Mouse (Mus musculus) A20 (cell line): ENCODE data around the gene Gpr152.
A peak's percentile ranks its signal among the peaks of the same experiment; 100 is the strongest.

Source experiments
- DNase-seq: peaks from one replicate; pipeline ENCODE4 v3.0.0-alpha.2; 2011; ENCODE audit warnings: low read depth, low spot score

Gene Gpr152

GRCm38 (mm10) chr19:4139446-4139845 is at the start of gene Gpr152:
Gene Gpr152 (plus strand): TSS chr19:4139787.
- DNase-seq = no peak

DNA sequence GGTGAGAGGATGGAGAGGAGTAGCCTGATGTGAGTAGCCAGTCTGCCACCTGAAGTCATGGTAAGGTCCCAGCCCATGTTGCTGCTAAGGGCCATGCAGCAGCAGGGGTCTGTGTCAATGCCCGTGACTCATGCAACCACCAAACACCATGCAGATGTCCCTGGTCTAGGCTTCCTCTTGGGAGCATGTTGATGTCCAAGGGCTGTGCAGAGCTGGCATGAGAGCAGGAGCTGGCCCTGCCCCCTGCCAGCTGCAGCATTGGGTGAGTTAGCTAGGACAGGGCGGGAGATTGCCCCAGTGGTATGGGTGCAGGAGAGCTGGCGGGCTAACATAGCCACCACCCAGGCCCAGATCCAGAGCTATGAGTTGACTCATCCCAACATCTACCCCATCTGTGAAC is 49.1 kb upstream of the Gpr152 start:
- no peak for DNase-seq

GRCm38 (mm10) chr19:4091383-4091782 is 48.2 kb upstream of the Gpr152 start:
- no peak for DNase-seq

GRCm38 (mm10) chr19:4092750-4093149 is 46.8 kb upstream of the Gpr152 start:
- DNase-seq = no peak

- DNase-seq = no peak
Observed at GRCm38 (mm10) chr19:4093772-4094171, 45.8 kb upstream of the Gpr152 start.

DNA sequence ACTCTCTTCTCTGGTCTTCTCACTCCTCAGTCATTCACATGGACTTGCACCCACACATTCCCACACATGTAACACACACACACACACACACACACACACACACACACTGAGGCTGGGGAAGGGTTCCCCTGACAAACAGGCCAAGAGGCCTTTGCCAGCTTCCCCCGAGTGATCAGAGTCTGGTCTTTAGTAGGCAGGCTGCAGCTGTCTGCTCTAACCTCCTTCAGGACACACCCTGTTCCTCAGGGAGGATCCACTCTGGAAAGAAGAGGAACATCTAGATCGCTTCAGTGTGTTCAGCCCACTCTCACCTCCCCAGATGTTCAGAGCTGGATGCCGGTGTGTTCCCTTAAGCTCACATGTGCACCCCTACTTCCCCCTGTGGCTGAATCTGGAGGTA is 45.2 kb upstream of the Gpr152 start:
- no peak for DNase-seq

- DNase-seq = no peak
Observed at GRCm38 (mm10) chr19:4094774-4095303, 44.7 kb upstream of the Gpr152 start.

DNA sequence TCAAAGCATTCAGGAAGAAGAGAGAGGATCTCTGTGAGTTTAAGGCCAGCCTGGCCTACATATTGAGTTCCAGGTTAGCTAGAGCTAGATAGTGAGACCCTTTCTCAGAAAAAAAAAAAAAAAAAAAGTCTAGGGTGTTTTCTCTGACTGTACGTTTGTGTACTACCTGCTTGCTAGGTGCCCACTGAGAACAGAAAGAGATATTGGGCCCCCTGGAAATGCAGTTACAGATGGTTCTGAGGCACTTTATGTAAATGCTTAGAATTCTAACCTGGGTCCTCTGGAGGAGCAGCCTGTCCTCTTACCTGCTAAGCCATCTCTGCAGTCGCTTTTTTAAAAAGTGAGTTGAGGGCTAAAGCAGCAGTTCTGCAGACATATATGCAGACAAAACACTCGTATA is 43.8 kb upstream of the Gpr152 start:
- DNase-seq = no peak

DNA sequence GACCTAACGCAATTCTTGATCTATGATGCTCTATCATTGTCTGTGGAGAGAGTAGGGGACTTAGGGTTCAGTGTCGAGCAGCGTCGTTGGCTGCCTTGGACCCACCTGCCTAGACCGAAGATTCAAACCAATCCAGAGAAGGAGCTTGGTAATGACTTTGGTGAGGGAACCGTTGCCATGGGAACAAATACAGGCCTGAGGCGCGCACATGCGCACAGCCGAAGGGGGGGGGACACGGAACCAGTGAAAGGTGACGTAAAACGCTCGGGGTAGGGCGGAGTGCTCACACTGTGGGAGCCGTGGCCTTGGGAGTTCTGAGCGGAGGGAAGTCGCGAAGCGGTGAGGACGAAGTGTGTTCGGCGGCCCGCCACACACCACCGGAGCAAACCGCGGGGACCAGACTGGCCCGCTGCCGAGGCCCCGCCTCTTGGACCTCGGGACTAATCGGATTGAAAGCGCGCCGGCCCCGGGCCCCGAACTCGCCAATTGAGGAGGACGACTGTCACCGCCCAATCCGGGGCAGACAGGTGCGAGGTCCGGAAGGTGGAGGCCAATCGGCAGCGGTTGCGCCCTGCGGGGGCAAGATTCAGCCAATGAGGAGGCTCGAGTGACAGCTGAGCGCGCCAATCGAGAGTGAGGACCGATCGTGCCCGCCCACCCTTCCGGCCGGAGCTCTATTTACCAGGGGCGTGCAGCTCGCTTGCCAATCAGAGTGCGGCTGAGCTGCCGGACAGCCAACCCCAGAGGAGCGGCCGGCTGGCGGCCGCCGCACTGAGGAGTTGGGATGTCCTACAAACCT is 42.7 kb upstream of the Gpr152 start, which contains the start of gene Cdk2ap2:
Gene Cdk2ap2, plus strand, starts transcription at position 541 of the 799 bp plus-strand sequence.
- DNase-seq = peak; percentile 100

- peak; percentile 96 for DNase-seq
Observed at GRCm38 (mm10) chr19:4097441-4097825, 42.2 kb upstream of the Gpr152 start.

DNA sequence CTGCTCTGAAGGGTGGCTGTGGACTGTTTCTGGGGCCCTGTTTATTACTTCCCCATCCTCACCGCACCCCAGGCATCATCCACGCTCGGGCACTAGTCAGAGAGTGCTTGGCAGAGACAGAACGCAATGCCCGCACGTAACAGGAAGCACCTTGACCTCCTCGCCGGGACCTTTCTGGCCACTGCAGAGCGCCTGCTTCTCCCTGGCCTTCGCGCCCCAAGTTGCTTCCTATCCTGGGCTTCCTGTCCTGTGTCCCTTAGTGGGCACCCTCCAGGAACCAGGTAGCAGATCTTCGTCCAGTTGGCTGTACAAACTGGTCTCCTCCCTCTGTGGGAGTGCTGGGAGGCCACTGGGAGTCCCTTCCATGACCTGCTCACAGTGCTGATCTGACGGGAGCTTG is 41.2 kb upstream of the Gpr152 start:
- DNase-seq = peak; percentile 42

GRCm38 (mm10) chr19:4099056-4099455 is 40.5 kb upstream of the Gpr152 start:
- peak; percentile 93 for DNase-seq

DNA sequence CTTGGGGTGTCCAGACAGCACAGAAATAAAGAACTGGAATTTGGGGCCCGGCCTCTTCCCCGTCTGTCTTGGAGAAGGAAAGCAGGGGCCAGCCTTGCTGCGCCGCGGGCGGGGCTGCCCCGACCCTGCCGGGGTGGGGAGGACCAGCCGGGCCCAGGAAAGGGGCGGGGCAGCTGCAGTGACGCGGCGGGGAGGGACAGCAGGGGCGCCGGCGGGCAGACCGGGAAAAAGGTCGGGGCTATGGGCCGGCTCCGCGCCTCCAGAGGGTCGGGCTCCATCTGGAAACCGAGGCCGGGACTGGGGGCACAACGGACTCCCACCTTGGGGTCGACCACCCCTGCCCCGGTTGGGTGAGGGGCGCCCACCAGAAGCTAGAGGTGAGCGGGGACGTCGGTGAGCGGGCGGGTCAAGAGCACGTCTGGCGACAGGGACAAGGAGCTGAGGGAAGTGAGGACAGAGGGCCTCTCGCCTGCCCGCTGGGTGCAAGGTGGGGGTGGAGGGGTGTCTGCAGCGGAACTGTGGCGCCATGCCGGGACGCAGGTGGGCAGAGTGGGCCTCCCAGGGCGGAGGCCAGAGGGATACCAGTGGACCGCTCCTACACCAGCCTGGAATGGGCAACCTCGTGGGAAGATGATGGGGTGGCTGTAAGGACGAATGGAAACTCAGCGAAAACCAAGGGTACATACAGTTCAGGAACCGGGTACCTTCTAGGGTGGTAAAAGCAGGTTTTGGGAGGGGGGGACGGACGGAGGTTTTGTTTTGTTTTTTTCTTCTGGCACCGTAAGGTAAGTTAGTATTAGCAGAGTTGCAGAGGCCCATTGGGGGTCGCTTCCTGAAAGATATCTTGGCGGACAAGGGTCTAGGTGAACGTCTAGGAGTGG is 39.5 kb upstream of the Gpr152 start, which contains the start of gene Pitpnm1:
Gene Pitpnm1, plus strand, starts transcription at position 162 of the 881 bp plus-strand sequence.
- peak; percentile 88 for DNase-seq

GRCm38 (mm10) chr19:4100718-4101261 is 38.8 kb upstream of the Gpr152 start:
- DNase-seq = peak; percentile 76

DNA sequence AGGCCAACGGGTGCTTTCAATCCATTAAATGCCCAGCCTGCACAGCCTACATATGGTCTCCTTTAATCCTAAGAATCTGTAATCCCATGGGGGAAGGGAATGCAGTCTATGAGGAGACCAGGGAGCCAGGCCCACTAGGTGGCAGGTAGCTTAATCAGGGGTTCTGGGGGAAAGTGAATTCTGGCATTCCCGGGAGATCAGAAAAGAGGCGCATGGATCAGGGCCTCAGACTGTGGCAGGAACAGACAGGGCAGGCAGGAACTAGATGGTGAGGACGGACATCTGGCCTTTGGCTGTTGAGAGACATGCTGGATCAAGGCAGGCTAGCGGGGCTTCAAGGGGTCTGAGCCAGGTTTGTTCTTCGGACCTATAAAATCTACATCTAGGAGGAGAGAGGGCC is 38.1 kb upstream of the Gpr152 start:
- DNase-seq = no peak

- no peak for DNase-seq
Observed at GRCm38 (mm10) chr19:4102049-4102448, 37.5 kb upstream of the Gpr152 start.

DNA sequence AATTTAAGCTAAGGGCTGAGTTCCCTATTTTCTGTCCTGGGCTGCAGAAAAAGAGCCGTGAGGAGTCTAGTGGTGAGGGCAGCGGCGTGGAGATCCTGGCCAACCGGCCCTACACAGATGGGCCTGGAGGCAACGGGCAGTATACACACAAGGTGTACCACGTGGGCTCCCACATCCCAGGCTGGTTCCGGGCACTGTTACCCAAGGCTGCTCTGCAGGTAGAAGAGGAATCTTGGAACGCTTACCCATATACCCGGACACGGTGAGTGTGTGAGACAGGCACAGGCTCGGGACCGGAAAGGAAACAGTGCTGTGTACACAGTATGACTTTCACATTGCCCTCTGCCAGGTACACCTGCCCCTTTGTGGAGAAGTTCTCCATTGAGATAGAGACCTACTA is 37.0 kb upstream of the Gpr152 start:
- DNase-seq = no peak

- no peak for DNase-seq
Observed at GRCm38 (mm10) chr19:4103294-4103693, 36.3 kb upstream of the Gpr152 start.

DNA sequence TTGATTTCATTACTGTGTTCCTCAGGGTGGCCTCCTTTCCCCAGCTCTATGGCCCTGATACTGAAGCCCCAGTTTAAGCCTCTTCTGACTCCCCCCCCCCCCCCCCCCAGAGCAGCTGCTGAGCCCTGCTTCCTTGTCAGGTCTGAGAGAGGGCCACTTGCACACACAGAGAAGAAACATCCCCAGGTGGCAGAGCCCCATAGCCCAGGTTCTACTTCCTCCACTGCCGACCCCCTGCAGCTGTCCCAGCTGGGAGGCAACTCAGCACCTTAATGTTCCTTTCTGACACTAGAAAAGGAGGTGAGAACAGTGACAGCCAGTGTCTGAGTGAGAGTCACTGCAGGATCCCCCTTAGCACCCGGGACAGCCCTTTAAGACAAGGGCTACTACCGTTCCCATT is 35.8 kb upstream of the Gpr152 start:
- DNase-seq = peak; percentile 73

DNA sequence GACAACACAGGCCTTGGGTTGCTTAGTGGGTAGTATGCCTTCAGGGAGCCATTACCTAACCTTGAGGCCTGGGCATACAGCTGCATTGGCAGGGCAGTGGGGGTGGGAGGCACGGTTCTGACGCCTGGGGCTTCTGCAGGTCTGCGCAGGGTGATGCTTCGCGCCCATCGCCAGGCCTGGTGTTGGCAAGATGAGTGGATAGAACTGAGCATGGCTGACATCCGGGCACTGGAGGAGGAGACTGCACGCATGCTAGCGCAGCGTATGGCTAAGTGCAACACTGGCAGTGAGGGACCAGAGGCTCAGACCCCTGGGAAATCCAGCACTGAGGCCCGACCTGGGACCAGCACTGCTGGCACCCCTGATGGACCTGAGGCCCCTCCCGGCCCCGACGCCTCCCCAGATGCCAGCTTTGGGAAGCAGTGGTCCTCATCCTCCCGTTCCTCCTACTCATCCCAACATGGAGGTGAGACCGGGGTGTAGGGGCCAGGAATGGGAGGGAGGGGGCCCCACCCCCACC is 34.9 kb upstream of the Gpr152 start:
- DNase-seq = no peak

GRCm38 (mm10) chr19:4106654-4107053 is 32.9 kb upstream of the Gpr152 start:
- no peak for DNase-seq

- DNase-seq = no peak
Observed at GRCm38 (mm10) chr19:4108535-4108934, 31.1 kb upstream of the Gpr152 start.
